13 mouse cellular contexts compared by ENCODE assay signal in the genomic region with DNA sequence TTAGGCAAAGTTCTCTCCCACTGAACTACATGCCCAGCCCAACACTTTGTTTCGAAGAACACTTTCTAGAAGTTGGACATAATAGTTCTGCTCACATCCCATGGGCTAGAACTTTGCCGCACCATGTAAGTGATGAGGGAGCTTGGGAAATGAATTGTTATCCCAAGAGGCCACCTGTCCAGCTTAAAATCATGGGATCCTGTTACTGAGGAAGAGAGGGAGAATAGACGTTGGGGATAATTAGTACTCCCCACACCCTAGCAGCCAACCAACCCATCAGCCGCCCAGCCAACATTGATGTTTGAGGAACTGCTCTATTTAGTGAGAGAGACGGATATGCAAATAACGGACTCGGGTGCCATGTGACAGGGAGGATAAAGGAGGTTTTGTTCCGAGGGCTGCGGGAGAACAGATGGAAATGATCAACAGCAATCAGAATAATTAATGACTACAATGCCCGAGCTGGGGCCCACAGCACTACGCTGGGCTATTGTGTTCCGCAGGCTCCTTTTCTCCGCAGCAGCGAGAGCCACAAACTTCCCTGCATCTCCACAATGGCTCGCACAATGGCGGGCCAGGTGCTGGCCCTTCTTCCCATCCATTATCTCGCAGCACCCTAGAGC. TPM values are rescaled to one million over a fixed set of nuclear protein-coding genes. Genes with fewer than 3 reads are reported as not detected.
DNase-seq lines count a peak whose midpoint lies in the region; ATAC-seq lines count a peak whose summit lies in the region.
"Had no signal": no experiment of that assay in that cellular context is flagged by ENCODE, and none has a peak within 500 bp of the region (broad histone marks: within the 10 kb centered on the region; RNA-seq: fewer than 3 reads in every experiment).

No protein-coding gene starts in this region.

- no peaks in the 10 kb centered on the region for H3K36me3 ChIP-seq in neural tube, embryonic 15.5 days
- H3K36me3 ChIP-seq in forebrain, embryonic 12.5 days (replicated peaks): no peaks in the 10 kb centered on the region
- no peaks in the 10 kb centered on the region for H3K36me3 ChIP-seq in limb, embryonic 12.5 days
- H3K36me3 ChIP-seq: heart, embryonic 13.5 days had no signal

- H3K4me2 ChIP-seq in neural tube, embryonic 15.5 days: no peak overlapping the region
- peak overlapping the region; percentile 31 for H3K4me2 ChIP-seq in forebrain, embryonic 12.5 days
- 0 out of 2 replicates have a peak overlapping the region, but pooled peaks have one; percentile 19 for H3K4me2 ChIP-seq in limb, embryonic 12.5 days
- H3K4me2 ChIP-seq: heart, embryonic 13.5 days had no signal

- H3K9me3 ChIP-seq in neural tube, embryonic 15.5 days (replicated peaks): no peaks in the 10 kb centered on the region
- no peaks in the 10 kb centered on the region for H3K9me3 ChIP-seq in forebrain, embryonic 12.5 days
- no peaks in the 10 kb centered on the region for H3K9me3 ChIP-seq in limb, embryonic 12.5 days
- H3K9me3 ChIP-seq: heart, embryonic 13.5 days; megakaryocyte, embryonic 14.5 days had no signal

- 14% methylated on average over 17 of the region's 17 CpGs for WGBS in neural tube, embryonic 15.5 days
- 9% methylated on average over 17 of the region's 17 CpGs for WGBS in forebrain, embryonic 12.5 days
- WGBS in limb, embryonic 12.5 days: 16% methylated on average over 17 of the region's 17 CpGs

- H3K4me3 ChIP-seq in neural tube, embryonic 15.5 days (replicated peaks): no peak overlapping the region
- no peak overlapping the region for H3K4me3 ChIP-seq in forebrain, embryonic 12.5 days (replicated peaks)
- no peak overlapping the region for H3K4me3 ChIP-seq in limb, embryonic 12.5 days (replicated peaks)
- H3K4me3 ChIP-seq: erythroblast, embryonic 14.5 days; heart, embryonic 13.5 days; megakaryocyte, embryonic 14.5 days had no signal

- H3K9ac ChIP-seq in neural tube, embryonic 15.5 days (replicated peaks): no peak overlapping the region
- H3K9ac ChIP-seq in forebrain, embryonic 12.5 days: peak overlapping the region; percentile 7; the same call in 1 of the 2 replicates
- H3K9ac ChIP-seq in limb, embryonic 12.5 days (replicated peaks): no peak overlapping the region
- H3K9ac ChIP-seq: heart, embryonic 13.5 days had no signal

- peaks cover 20% of the 10 kb centered on the region for H3K4me1 ChIP-seq in neural tube, embryonic 15.5 days
- H3K4me1 ChIP-seq in forebrain, embryonic 12.5 days: peaks cover 53% of the 10 kb centered on the region
- H3K4me1 ChIP-seq in limb, embryonic 12.5 days (replicated peaks): peaks cover 7% of the 10 kb centered on the region
- H3K4me1 ChIP-seq: heart, embryonic 13.5 days had no signal

- no peak overlapping the region for H3K27ac ChIP-seq in neural tube, embryonic 15.5 days (replicated peaks)
- H3K27ac ChIP-seq in forebrain, embryonic 12.5 days: peak overlapping the region; percentile 78
- H3K27ac ChIP-seq in limb, embryonic 12.5 days: no peak overlapping the region
- H3K27ac ChIP-seq: heart, embryonic 13.5 days had no signal

- H3K27me3 ChIP-seq in neural tube, embryonic 15.5 days (replicated peaks): peaks cover 11% of the 10 kb centered on the region
- H3K27me3 ChIP-seq in forebrain, embryonic 12.5 days: peaks cover 54% of the 10 kb centered on the region
- peaks cover 70% of the 10 kb centered on the region for H3K27me3 ChIP-seq in limb, embryonic 12.5 days

- peak; percentile 51 for DNase-seq in neural tube, embryonic 10.5 days (ENCODE audit: extremely low spot score, low spot score)
- no peak for DNase-seq in adrenal gland, postnatal 25 days
- DNase-seq in adrenal gland, adult 18-20 months (ENCODE audit: low spot score in 2 of 2): no peak
- DNase-seq in urinary bladder, postnatal 36 days (ENCODE audit: low spot score in 2 of 2): no peak
- DNase-seq: liver; thymus, adult 2 months had no signal

- ATAC-seq in neural tube, embryonic 15.5 days (ENCODE audit: low FRiP score): no peak
- peak; percentile 78 for ATAC-seq in forebrain, embryonic 12.5 days (ENCODE audit: low FRiP score)
- ATAC-seq in limb, embryonic 12.5 days (ENCODE audit: insufficient number of reproducible peaks, insufficient read depth, low FRiP score, low TSS enrichment, low read depth): no peak
- ATAC-seq in cerebellum, adult (ENCODE audit: insufficient number of reproducible peaks, low FRiP score, low TSS enrichment): no peak

RNA-seq across cellular contexts. Expression of a gene that starts 16.4 kb away (rescaled TPM):
- polyA plus RNA-seq in neural tube, embryonic 15.5 days (2015; fragmentation: Nextera tagmentation; extraction: Ambion mirVana): 61.7 and 68.9 TPM in 2 replicates
- 44.2 and 46.6 TPM in 2 replicates for polyA plus RNA-seq in forebrain, embryonic 12.5 days (2016; fragmentation: Nextera tagmentation; extraction: Ambion mirVana)
- 49.0 and 52.5 TPM in 2 replicates for polyA plus RNA-seq in limb, embryonic 12.5 days (2016; fragmentation: Nextera tagmentation; extraction: Ambion mirVana)
- total RNA-seq in adrenal gland, postnatal 25 days (2021): 48.8 and 55.9 TPM in 2 replicates
- 10 to 100 TPM; 50.9 to 54.2 TPM for total RNA-seq in adrenal gland, adult 18-20 months (2021)

RNA-seq across cellular contexts. Expression of a gene that starts 58.2 kb away (rescaled TPM):
- 20.9 and 25.1 TPM in 2 replicates for polyA plus RNA-seq in neural tube, embryonic 15.5 days (2015; fragmentation: Nextera tagmentation; extraction: Ambion mirVana)
- 5.7 and 5.8 TPM in 2 replicates for polyA plus RNA-seq in forebrain, embryonic 12.5 days (2016; fragmentation: Nextera tagmentation; extraction: Ambion mirVana)
- polyA plus RNA-seq in limb, embryonic 12.5 days (2016; fragmentation: Nextera tagmentation; extraction: Ambion mirVana): 0.31 and 0.42 TPM in 2 replicates
- 4.5 and 6.0 TPM in 2 replicates for total RNA-seq in adrenal gland, postnatal 25 days (2021)
- 1 to 10 TPM; 4.9 to 6.1 TPM for total RNA-seq in adrenal gland, adult 18-20 months (2021)
- polyA plus RNA-seq: erythroblast, embryonic 14.5 days had no signal
